Comparison of ENCODE assay signal across 8 mouse cellular contexts in genomic region chr5:52742112-52742813, GRCm38 (mm10). TPM values are rescaled to one million over a fixed set of nuclear protein-coding genes. Genes with fewer than 3 reads are reported as not detected.
DNase-seq lines count a peak whose midpoint lies in the region; ATAC-seq lines count a peak whose summit lies in the region.

No protein-coding gene starts in this region.

- 4% methylated on average over 17 of the region's 17 CpGs for WGBS in forebrain, embryonic 14.5 days
- 4% methylated on average over 17 of the region's 17 CpGs for WGBS in hindbrain, embryonic 13.5 days
- 3% methylated on average over 17 of the region's 17 CpGs for WGBS in limb, embryonic 13.5 days
- WGBS in midbrain, embryonic 12.5 days = 4% methylated on average over 17 of the region's 17 CpGs
- 1% methylated on average over 17 of the region's 17 CpGs for WGBS in stomach, embryonic 15.5 days

- peak; percentile 6 to 29 for DNase-seq in layer of hippocampus, postnatal 10 days (ENCODE audit: low spot score in 2 of 2)
- no peak for DNase-seq in layer of hippocampus, adult 8-10 months (ENCODE audit: low spot score in 2 of 2)
- DNase-seq in adrenal gland, postnatal 36 days = peak; percentile 53 to 72
- peak; percentile 47 for DNase-seq in forebrain, embryonic 14.5 days (ENCODE audit: low spot score)

- ATAC-seq in forebrain, embryonic 14.5 days = peak; percentile 4; the same call in 1 of the 2 replicates
- ATAC-seq in hindbrain, embryonic 13.5 days (ENCODE audit: low FRiP score) = no peak
- ATAC-seq in limb, embryonic 13.5 days (ENCODE audit: low FRiP score, low read depth) = peak; percentile 29; the same call in 1 of the 2 replicates
- peak; percentile 20 for ATAC-seq in midbrain, embryonic 12.5 days (ENCODE audit: low FRiP score, low read depth)
- no peak for ATAC-seq in stomach, embryonic 15.5 days (ENCODE audit: insufficient read depth, low FRiP score, low read depth)

- H3K4me3 ChIP-seq in forebrain, embryonic 14.5 days (ENCODE audit: low read depth, low read length) = peak overlapping the region; percentile 66
- H3K4me3 ChIP-seq in hindbrain, embryonic 13.5 days = peak overlapping the region; percentile 73
- H3K4me3 ChIP-seq in limb, embryonic 13.5 days = peak overlapping the region; percentile 82
- peak overlapping the region; percentile 80 for H3K4me3 ChIP-seq in midbrain, embryonic 12.5 days
- peak overlapping the region; percentile 95 for H3K4me3 ChIP-seq in stomach, embryonic 15.5 days (replicated peaks)

- H3K27me3 ChIP-seq in forebrain, embryonic 14.5 days (replicated peaks; ENCODE audit: control insufficient read depth, insufficient read depth, low read length) = no peaks in the 10 kb centered on the region
- no peaks in the 10 kb centered on the region for H3K27me3 ChIP-seq in hindbrain, embryonic 13.5 days
- no peaks in the 10 kb centered on the region for H3K27me3 ChIP-seq in limb, embryonic 13.5 days
- H3K27me3 ChIP-seq in midbrain, embryonic 12.5 days = no peaks in the 10 kb centered on the region
- H3K27me3 ChIP-seq in stomach, embryonic 15.5 days (replicated peaks) = no peaks in the 10 kb centered on the region

- peak overlapping the region; percentile 83 for H3K4me2 ChIP-seq in forebrain, embryonic 14.5 days (ENCODE audit: low read length)
- peak overlapping the region; percentile 81 for H3K4me2 ChIP-seq in hindbrain, embryonic 13.5 days
- H3K4me2 ChIP-seq in limb, embryonic 13.5 days (replicated peaks) = peak overlapping the region; percentile 68
- peak overlapping the region; percentile 75 for H3K4me2 ChIP-seq in midbrain, embryonic 12.5 days (replicated peaks)
- peak overlapping the region; percentile 61 for H3K4me2 ChIP-seq in stomach, embryonic 15.5 days

- H3K9me3 ChIP-seq in forebrain, embryonic 14.5 days (replicated peaks; ENCODE audit: control insufficient read depth, low read length) = no peaks in the 10 kb centered on the region
- no peaks in the 10 kb centered on the region for H3K9me3 ChIP-seq in hindbrain, embryonic 13.5 days
- no peaks in the 10 kb centered on the region for H3K9me3 ChIP-seq in limb, embryonic 13.5 days
- H3K9me3 ChIP-seq in midbrain, embryonic 12.5 days = no peaks in the 10 kb centered on the region
- H3K9me3 ChIP-seq in stomach, embryonic 15.5 days = no peaks in the 10 kb centered on the region

- no peaks in the 10 kb centered on the region for H3K36me3 ChIP-seq in forebrain, embryonic 14.5 days (ENCODE audit: control insufficient read depth, insufficient read depth, low read length)
- no peaks in the 10 kb centered on the region for H3K36me3 ChIP-seq in hindbrain, embryonic 13.5 days
- H3K36me3 ChIP-seq in limb, embryonic 13.5 days = peaks cover 3% of the 10 kb centered on the region; the same call in 1 of the 2 replicates
- H3K36me3 ChIP-seq in midbrain, embryonic 12.5 days = no peaks in the 10 kb centered on the region
- no peaks in the 10 kb centered on the region for H3K36me3 ChIP-seq in stomach, embryonic 15.5 days

- H3K9ac ChIP-seq in forebrain, embryonic 14.5 days (ENCODE audit: low read length) = peak overlapping the region; percentile 66
- peak overlapping the region; percentile 76 for H3K9ac ChIP-seq in hindbrain, embryonic 13.5 days
- peak overlapping the region; percentile 88 for H3K9ac ChIP-seq in limb, embryonic 13.5 days
- H3K9ac ChIP-seq in midbrain, embryonic 12.5 days (replicated peaks) = peak overlapping the region; percentile 76
- peak overlapping the region; percentile 40; the same call in 1 of the 2 replicates for H3K9ac ChIP-seq in stomach, embryonic 15.5 days

- no peaks in the 10 kb centered on the region for H3K4me1 ChIP-seq in forebrain, embryonic 14.5 days (ENCODE audit: control insufficient read depth, insufficient read depth, low read length)
- peaks cover 6% of the 10 kb centered on the region; the same call in 1 of the 2 replicates for H3K4me1 ChIP-seq in hindbrain, embryonic 13.5 days (replicated peaks)
- H3K4me1 ChIP-seq in limb, embryonic 13.5 days = peaks cover 8% of the 10 kb centered on the region
- H3K4me1 ChIP-seq in midbrain, embryonic 12.5 days = peaks cover 7% of the 10 kb centered on the region; the same call in 1 of the 2 replicates
- H3K4me1 ChIP-seq in stomach, embryonic 15.5 days = no peaks in the 10 kb centered on the region; the same call in 1 of the 2 replicates

- H3K27ac ChIP-seq in forebrain, embryonic 14.5 days (ENCODE audit: low read depth, low read length) = no peak overlapping the region
- 0 out of 2 replicates have a peak overlapping the region, but pooled peaks have one; percentile 60 for H3K27ac ChIP-seq in hindbrain, embryonic 13.5 days
- H3K27ac ChIP-seq in limb, embryonic 13.5 days = peak overlapping the region; percentile 79; the same call in 1 of the 2 replicates
- peak overlapping the region; percentile 49; the same call in 1 of the 2 replicates for H3K27ac ChIP-seq in midbrain, embryonic 12.5 days (replicated peaks)
- H3K27ac ChIP-seq in stomach, embryonic 15.5 days = peak overlapping the region; percentile 89

RNA-seq across cellular contexts. Expression of gene Pi4k2b, which starts 0.9 kb away (rescaled TPM):
- total RNA-seq in layer of hippocampus, postnatal 10 days (2021) = 1 to 10 TPM; 3.0 to 4.9 TPM
- 1 to 10 TPM; 1.3 to 3.5 (median 2.3) TPM for total RNA-seq in layer of hippocampus, adult 8-10 months (2022)
- 10 to 100 TPM; 11.4 to 11.7 TPM for total RNA-seq in adrenal gland, postnatal 36 days (2021)
- polyA plus RNA-seq in forebrain, embryonic 14.5 days (2014; fragmentation: Nextera tagmentation; extraction: Ambion mirVana) = 6.7 and 8.0 TPM in 2 replicates
- 6.5 and 7.2 TPM in 2 replicates for polyA plus RNA-seq in hindbrain, embryonic 13.5 days (2015; fragmentation: Nextera tagmentation; extraction: Ambion mirVana)
- polyA plus RNA-seq in limb, embryonic 13.5 days (2015; fragmentation: Nextera tagmentation; extraction: Ambion mirVana) = 17.2 and 18.1 TPM in 2 replicates
- polyA plus RNA-seq in midbrain, embryonic 12.5 days (2016; fragmentation: Nextera tagmentation; extraction: Ambion mirVana) = 16.6 and 17.4 TPM in 2 replicates
- 25.1 and 26.8 TPM in 2 replicates for polyA plus RNA-seq in stomach, embryonic 15.5 days (2015; fragmentation: Nextera tagmentation; extraction: Ambion mirVana)

RNA-seq across cellular contexts. Expression of gene Zcchc4, which starts 32.9 kb away (rescaled TPM):
- total RNA-seq in layer of hippocampus, postnatal 10 days (2021) = 1 to 10 TPM; 9.4 to 9.8 TPM
- 10 to 100 TPM; 10.1 to 14.0 (median 12.0) TPM for total RNA-seq in layer of hippocampus, adult 8-10 months (2022)
- 10 to 100 TPM in 1 of 2 experiments, 1 to 10 TPM in 1; 9.5 to 11.2 TPM for total RNA-seq in adrenal gland, postnatal 36 days (2021)
- polyA plus RNA-seq in forebrain, embryonic 14.5 days (2014; fragmentation: Nextera tagmentation; extraction: Ambion mirVana) = 9.8 and 11.9 TPM in 2 replicates
- polyA plus RNA-seq in hindbrain, embryonic 13.5 days (2015; fragmentation: Nextera tagmentation; extraction: Ambion mirVana) = 13.0 and 15.9 TPM in 2 replicates
- 21.6 and 22.0 TPM in 2 replicates for polyA plus RNA-seq in limb, embryonic 13.5 days (2015; fragmentation: Nextera tagmentation; extraction: Ambion mirVana)
- polyA plus RNA-seq in midbrain, embryonic 12.5 days (2016; fragmentation: Nextera tagmentation; extraction: Ambion mirVana) = 18.2 and 20.6 TPM in 2 replicates
- polyA plus RNA-seq in stomach, embryonic 15.5 days (2015; fragmentation: Nextera tagmentation; extraction: Ambion mirVana) = 13.0 and 14.7 TPM in 2 replicates

Comparison
In these comparisons a context has a peak if more than half of its experiments do, and no peak if none do; other contexts are left out.
1. DNase-seq: peak in layer of hippocampus, postnatal 10 days (2 of 2), adrenal gland, postnatal 36 days (2 of 2) and forebrain, embryonic 14.5 days (single experiment); none in layer of hippocampus, adult 8-10 months (0 of 2).
2. ATAC-seq: peak in forebrain, embryonic 14.5 days (single experiment), limb, embryonic 13.5 days (single experiment) and midbrain, embryonic 12.5 days (single experiment); none in hindbrain, embryonic 13.5 days (single experiment) and stomach, embryonic 15.5 days (single experiment).
3. Peak in every context shown above with its lines, with median percentiles within 50 percentile points of each other: H3K4me2 ChIP-seq, H3K4me3 ChIP-seq and H3K9ac ChIP-seq.